28 mouse cellular contexts compared by ENCODE assay signal in genomic region chr11:46184946-46185345, GRCm38 (mm10). TPM values are rescaled to one million over a fixed set of nuclear protein-coding genes. Genes with fewer than 3 reads are reported as not detected.
DNase-seq lines count a peak whose midpoint lies in the region; ATAC-seq and TF ChIP-seq lines count a peak whose summit lies in the region.
"Had no signal": no experiment of that assay in that cellular context is flagged by ENCODE, and none has a peak within 500 bp of the region (broad histone marks: within the 10 kb centered on the region; RNA-seq: fewer than 3 reads in every experiment).

No protein-coding gene starts in this region.

- WGBS in heart, embryonic 14.5 days = 65% methylated on average over 3 of the region's 3 CpGs
- 74% methylated on average over 3 of the region's 3 CpGs for WGBS in stomach, embryonic 14.5 days
- WGBS in stomach, postnatal 0 days = 81% methylated on average over 3 of the region's 3 CpGs

- no peak for TF ChIP-seq EP300 in stomach, postnatal 0 days (optimal IDR thresholded peaks at IDR 0.05)

- TF ChIP-seq CTCF in stomach, postnatal 0 days (IDR thresholded peaks at IDR 0.05; ENCODE audit: low read depth) = no peak

- no peaks in the 10 kb centered on the region for H3K9me3 ChIP-seq in heart, embryonic 14.5 days (ENCODE audit: control insufficient read depth, low read length)
- H3K9me3 ChIP-seq in stomach, embryonic 14.5 days (ENCODE audit: control insufficient read depth, low read depth, low read length) = no peaks in the 10 kb centered on the region
- no peaks in the 10 kb centered on the region for H3K9me3 ChIP-seq in stomach, postnatal 0 days (ENCODE audit: control insufficient read depth, low read length)
- H3K9me3 ChIP-seq: hindbrain, embryonic 10.5 days; lung, embryonic 15.5 days; midbrain, embryonic 10.5 days; neural tube, embryonic 12.5 days had no signal

- peak overlapping the region; percentile 21 to 53; a peak in 3 of 4 replicates for H3K27ac ChIP-seq in heart, embryonic 14.5 days (replicated peaks in 1 of 2; ENCODE audit: control insufficient read depth in 1 of 2, insufficient read depth in 1 of 2, low read depth in 2 of 2, low read length in 2 of 2)
- H3K27ac ChIP-seq in stomach, embryonic 14.5 days (ENCODE audit: low read length) = peak overlapping the region; percentile 72; the same call in 1 of the 2 replicates
- H3K27ac ChIP-seq in stomach, postnatal 0 days (replicated peaks) = no peak overlapping the region
- H3K27ac ChIP-seq: hindbrain, embryonic 10.5 days; hindbrain, postnatal 0 days; lung, embryonic 15.5 days; midbrain, embryonic 10.5 days; neural tube, embryonic 12.5 days had no signal

- H3K4me2 ChIP-seq in heart, embryonic 14.5 days (ENCODE audit: low read length) = no peak overlapping the region
- no peak overlapping the region for H3K4me2 ChIP-seq in stomach, embryonic 14.5 days (replicated peaks; ENCODE audit: low read depth, low read length)
- no peak overlapping the region for H3K4me2 ChIP-seq in stomach, postnatal 0 days (replicated peaks; ENCODE audit: low read depth)
- H3K4me2 ChIP-seq: liver, embryonic 11.5 days; lung, embryonic 15.5 days; neural tube, embryonic 12.5 days had no signal

- H3K4me1 ChIP-seq in heart, embryonic 14.5 days (ENCODE audit: control insufficient read depth in 2 of 2, insufficient read depth in 2 of 2, low read length in 2 of 2) = peaks cover 3 to 4% of the 10 kb centered on the region in 2 experiments; a peak in 2 of 4 replicates
- H3K4me1 ChIP-seq in stomach, embryonic 14.5 days (ENCODE audit: control insufficient read depth, insufficient read depth, low read length) = 0 out of 2 replicates have a peak, but pooled peaks cover 6% of the 10 kb centered on the region
- H3K4me1 ChIP-seq in stomach, postnatal 0 days (replicated peaks; ENCODE audit: control insufficient read depth, insufficient read depth) = no peaks in the 10 kb centered on the region
- H3K4me1 ChIP-seq: midbrain, embryonic 10.5 days; neural tube, embryonic 12.5 days had no signal

- no peaks in the 10 kb centered on the region for H3K27me3 ChIP-seq in heart, embryonic 14.5 days (ENCODE audit: control insufficient read depth, insufficient read depth, low read length)
- H3K27me3 ChIP-seq in stomach, embryonic 14.5 days (ENCODE audit: control insufficient read depth, insufficient read depth, low read length) = no peaks in the 10 kb centered on the region
- H3K27me3 ChIP-seq in stomach, postnatal 0 days (ENCODE audit: control insufficient read depth, insufficient read depth, low read length) = no peaks in the 10 kb centered on the region
- H3K27me3 ChIP-seq: lung, embryonic 15.5 days; neural tube, embryonic 12.5 days had no signal

- no peak overlapping the region for H3K4me3 ChIP-seq in heart, embryonic 14.5 days (ENCODE audit: control insufficient read depth in 1 of 2, insufficient read depth in 1 of 2, low read depth in 1 of 2, low read length in 2 of 2)
- no peak overlapping the region for H3K4me3 ChIP-seq in stomach, embryonic 14.5 days (ENCODE audit: low read depth, low read length)
- H3K4me3 ChIP-seq in stomach, postnatal 0 days (ENCODE audit: low read depth, low read length) = no peak overlapping the region
- H3K4me3 ChIP-seq: hindbrain, embryonic 10.5 days; lung, embryonic 15.5 days; midbrain, embryonic 10.5 days; myocyte; neural tube, embryonic 12.5 days had no signal

- ATAC-seq in heart, embryonic 14.5 days (ENCODE audit: insufficient number of reproducible peaks, insufficient read depth, low FRiP score, low read depth) = no peak; the same call in 1 of the 2 replicates
- ATAC-seq in stomach, embryonic 14.5 days (ENCODE audit: insufficient number of reproducible peaks, insufficient read depth, low FRiP score, low read depth) = no peak
- no peak for ATAC-seq in stomach, postnatal 0 days (ENCODE audit: low FRiP score, low TSS enrichment)
- ATAC-seq: forebrain, embryonic 14.5 days; intestine, postnatal 0 days had no signal

- intact Hi-C loops in heart, postnatal 10 days (cut with DNase I) = no loop called here

- H3K9ac ChIP-seq in heart, embryonic 14.5 days (ENCODE audit: low read length) = no peak overlapping the region
- H3K9ac ChIP-seq in stomach, embryonic 14.5 days (replicated peaks; ENCODE audit: low read depth, low read length) = no peak overlapping the region
- no peak overlapping the region for H3K9ac ChIP-seq in stomach, postnatal 0 days (ENCODE audit: low read length)
- H3K9ac ChIP-seq: lung, embryonic 15.5 days; neural tube, embryonic 12.5 days had no signal

- no peaks in the 10 kb centered on the region for H3K36me3 ChIP-seq in heart, embryonic 14.5 days (ENCODE audit: control insufficient read depth, insufficient read depth, low read length)
- no peaks in the 10 kb centered on the region for H3K36me3 ChIP-seq in stomach, embryonic 14.5 days (ENCODE audit: control insufficient read depth, insufficient read depth, low read length)
- no peaks in the 10 kb centered on the region for H3K36me3 ChIP-seq in stomach, postnatal 0 days (ENCODE audit: control insufficient read depth, insufficient read depth, low read length)
- H3K36me3 ChIP-seq: hindbrain, embryonic 10.5 days; lung, embryonic 15.5 days; midbrain, embryonic 10.5 days; neural tube, embryonic 12.5 days had no signal

- peak; percentile 62 for DNase-seq in heart, adult 11 months
- no peak for DNase-seq in heart, postnatal 10 days
- no peak for DNase-seq in heart, adult 9 months (ENCODE audit: low spot score in 2 of 2)
- DNase-seq in stomach, postnatal 0 days (ENCODE audit: low spot score) = no peak
- no peak for DNase-seq in cerebellum, adult 9-11 months
- DNase-seq: adrenal gland, postnatal 14 days; gastrocnemius, postnatal 25 days; kidney, adult 9 months; kidney, postnatal 10 days; layer of hippocampus, postnatal 36 days; spleen, adult 18-20 months had no signal

RNA-seq across cellular contexts. Expression of gene Nipal4, which starts 18.6 kb away (rescaled TPM):
- total RNA-seq in heart, postnatal 10 days (2021) = under 1 TPM; 0.55 to 0.89 TPM
- polyA plus RNA-seq in heart, embryonic 14.5 days (2014; fragmentation: Nextera tagmentation; extraction: Ambion mirVana) = 9.5 and 11.0 TPM in 2 replicates
- 4.0 and 5.1 TPM in 2 replicates for polyA plus RNA-seq in stomach, embryonic 14.5 days (2014; fragmentation: Nextera tagmentation; extraction: Ambion mirVana)
- 29.2 and 30.0 TPM in 2 replicates for polyA plus RNA-seq in stomach, postnatal 0 days (2015; fragmentation: Nextera tagmentation; extraction: Ambion mirVana)
- total RNA-seq: adrenal gland, postnatal 14 days; gastrocnemius, adult 18-20 months; gastrocnemius, postnatal 25 days; megakaryocyte progenitor cell, adult 5-6 weeks; MEL had no signal

RNA-seq across cellular contexts. Expression of gene Fndc9, which starts 50.4 kb away (rescaled TPM):
- not detected for total RNA-seq in heart, postnatal 10 days (2021)
- 0.08 and 0.13 TPM in 2 replicates for polyA plus RNA-seq in heart, embryonic 14.5 days (2014; fragmentation: Nextera tagmentation; extraction: Ambion mirVana)
- polyA plus RNA-seq in stomach, embryonic 14.5 days (2014; fragmentation: Nextera tagmentation; extraction: Ambion mirVana) = 0.18 and 0.35 TPM in 2 replicates
- polyA plus RNA-seq in stomach, postnatal 0 days (2015; fragmentation: Nextera tagmentation; extraction: Ambion mirVana) = 6.9 and 8.2 TPM in 2 replicates
- total RNA-seq: adrenal gland, postnatal 14 days; gastrocnemius, adult 18-20 months; gastrocnemius, postnatal 25 days; heart, adult 8-10 months; megakaryocyte progenitor cell, adult 5-6 weeks had no signal
- polyA plus RNA-seq: large intestine, adult 2 months; liver, embryonic 11.5 days; liver, embryonic 16.5 days had no signal
